Mouse (Mus musculus) cerebellum, adult 11 months (tissue): ENCODE data around the gene Yipf4.

Experiments used
- DNase-seq: peaks from one replicate; pipeline ENCODE4 v3.0.0; 2022

Gene Yipf4

GRCm38 (mm10) chr17:74526806-74527653, 37.7 kb downstream of the Yipf4 start:
- DNase-seq: peak; percentile 6

- DNase-seq: peak; percentile 100
Measured at GRCm38 (mm10) chr17:74527729-74528607, 38.7 kb downstream of the Yipf4 start, which contains the start of gene Birc6. Gene Birc6, plus strand, starts transcription at chr17:74528295.

GRCm38 (mm10) chr17:74528648-74529532, 39.6 kb downstream of the Yipf4 start:
- DNase-seq: no peak

- peak; percentile 8 for DNase-seq
Measured at GRCm38 (mm10) chr17:74529533-74529824, 40.2 kb downstream of the Yipf4 start.

GRCm38 (mm10) chr17:74534971-74535370, 45.7 kb downstream of the Yipf4 start:
- no peak for DNase-seq

- no peak for DNase-seq
Measured at GRCm38 (mm10) chr17:74537526-74537925, 48.2 kb downstream of the Yipf4 start.

- DNase-seq: no peak
Measured at GRCm38 (mm10) chr17:74543615-74544014, 54.3 kb downstream of the Yipf4 start.
